Mouse (Mus musculus): ENCODE measurements at regions not wholly inside any gene's neighbourhood (a gene's known extent, or its start where the extent isn't known, plus 50 kb on each side); places are given as distances from the start of the nearest gene placed in this dataset.

- no peaks in the 10 kb centered on the region for H3K36me3 ChIP-seq
- H3K9ac ChIP-seq, result no peak overlapping the region
- 0 out of 2 replicates have a peak, but pooled peaks cover 4% of the 10 kb centered on the region for H3K4me1 ChIP-seq
- H3K4me3 ChIP-seq, result no peak overlapping the region
- no peak overlapping the region for H3K4me2 ChIP-seq
- WGBS (ENCODE audit: insufficient replicate concordance), result 61% methylated on average over 6 of the region's 6 CpGs
- no peak for ATAC-seq
- H3K27ac ChIP-seq, result no peak overlapping the region
- H3K27me3 ChIP-seq (replicated peaks), result peaks cover 5% of the 10 kb centered on the region; the same call in 1 of the 2 replicates
- H3K9me3 ChIP-seq (replicated peaks), result no peaks in the 10 kb centered on the region
These were observed 105.9 kb upstream of the 1700016C15Rik start for GRCm38 (mm10) chr1:177623735-177624134.

- Histone ChIP-seq H3K36me3 (no peaks in the 10 kb centered on the region), H3K4me3 (no peak overlapping the region), H3K9me3 (replicated peaks) (no peaks in the 10 kb centered on the region), H3K9ac (no peak overlapping the region), H3K27me3 (replicated peaks) (peaks cover 5% of the 10 kb centered on the region; the same call in 1 of the 2 replicates), H3K4me1 (0 out of 2 replicates have a peak, but pooled peaks cover 4% of the 10 kb centered on the region), H3K27ac (no peak overlapping the region), H3K4me2 (no peak overlapping the region)
- WGBS (ENCODE audit: insufficient replicate concordance), result 74% methylated on average over 4 of the region's 4 CpGs
- ATAC-seq, result no peak
These were observed 101.8 kb upstream of the 1700016C15Rik start for GRCm38 (mm10) chr1:177627814-177628213.

- WGBS (ENCODE audit: insufficient replicate concordance), result 73% methylated on average over 9 of the region's 9 CpGs
- H3K27ac ChIP-seq, result no peak overlapping the region
- ATAC-seq, result no peak
These were observed 95.5 kb upstream of the 1700016C15Rik start for GRCm38 (mm10) chr1:177633966-177634602.

GRCm38 (mm10) chr1:177637061-177637460 is 92.6 kb upstream of the 1700016C15Rik start:
- Histone ChIP-seq H3K9ac (no peak overlapping the region), H3K27ac (no peak overlapping the region), H3K4me3 (no peak overlapping the region), H3K9me3 (replicated peaks) (no peaks in the 10 kb centered on the region), H3K36me3 (no peaks in the 10 kb centered on the region), H3K4me2 (no peak overlapping the region), H3K27me3 (replicated peaks) (no peaks in the 10 kb centered on the region), H3K4me1 (no peaks in the 10 kb centered on the region)
- WGBS (ENCODE audit: insufficient replicate concordance), result 72% methylated on average over 9 of the region's 9 CpGs
- ATAC-seq, result no peak

More at GRCm38 (mm10) chr1:177633966-177634602, 95.5 kb upstream of the 1700016C15Rik start:
- Histone ChIP-seq H3K36me3 (no peaks in the 10 kb centered on the region), H3K27me3 (replicated peaks) (no peaks in the 10 kb centered on the region), H3K9ac (no peak overlapping the region), H3K4me2 (no peak overlapping the region), H3K4me1 (no peaks in the 10 kb centered on the region), H3K4me3 (no peak overlapping the region), H3K9me3 (replicated peaks) (no peaks in the 10 kb centered on the region)

DNA sequence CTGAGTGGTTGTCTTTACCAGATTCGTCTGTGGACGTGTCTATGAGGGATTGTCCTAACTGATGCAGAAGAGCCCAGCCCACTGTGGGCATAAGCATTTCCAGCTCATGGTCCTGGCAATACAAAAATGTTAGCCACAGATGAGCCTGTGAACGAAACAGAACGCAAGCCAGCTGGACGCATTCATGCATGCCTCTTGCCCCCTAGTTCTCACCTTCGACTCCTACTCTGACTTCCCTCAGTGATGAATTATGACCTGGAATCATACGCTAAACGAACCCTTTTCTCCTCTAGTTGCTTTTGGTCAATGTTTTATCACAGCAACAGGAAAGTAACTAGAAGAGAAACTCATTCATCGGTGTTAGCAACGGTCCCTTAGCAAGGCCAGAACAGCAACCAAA is 91.2 kb upstream of the 1700016C15Rik start:
- no peak for ATAC-seq
- Histone ChIP-seq H3K4me3 (no peak overlapping the region), H3K4me2 (no peak overlapping the region), H3K27ac (no peak overlapping the region), H3K9ac (no peak overlapping the region), H3K4me1 (no peaks in the 10 kb centered on the region), H3K36me3 (no peaks in the 10 kb centered on the region), H3K27me3 (replicated peaks) (no peaks in the 10 kb centered on the region), H3K9me3 (replicated peaks) (no peaks in the 10 kb centered on the region)
- WGBS (ENCODE audit: insufficient replicate concordance), result 74% methylated on average over 10 of the region's 10 CpGs

GRCm38 (mm10) chr1:177639931-177640846 is 89.4 kb upstream of the 1700016C15Rik start:
- H3K9ac ChIP-seq, result no peak overlapping the region
- H3K27me3 ChIP-seq (replicated peaks), result no peaks in the 10 kb centered on the region
- WGBS (ENCODE audit: insufficient replicate concordance), result 66% methylated on average over 20 of the region's 20 CpGs
- H3K4me1 ChIP-seq, result no peaks in the 10 kb centered on the region
- no peak overlapping the region for H3K4me2 ChIP-seq
- no peak for ATAC-seq
- no peak overlapping the region for H3K4me3 ChIP-seq
- H3K9me3 ChIP-seq (replicated peaks), result no peaks in the 10 kb centered on the region
- H3K36me3 ChIP-seq, result no peaks in the 10 kb centered on the region
- H3K27ac ChIP-seq, result no peak overlapping the region

GRCm38 (mm10) chr1:177642712-177643467 is 86.7 kb upstream of the 1700016C15Rik start:
- H3K4me2 ChIP-seq, result no peak overlapping the region
- H3K9me3 ChIP-seq (replicated peaks), result no peaks in the 10 kb centered on the region
- H3K27me3 ChIP-seq (replicated peaks), result no peaks in the 10 kb centered on the region
- H3K27ac ChIP-seq, result no peak overlapping the region
- no peaks in the 10 kb centered on the region for H3K4me1 ChIP-seq
- 71% methylated on average over 10 of the region's 10 CpGs for WGBS (ENCODE audit: insufficient replicate concordance)
- no peak overlapping the region for H3K9ac ChIP-seq
- ATAC-seq, result no peak
- H3K36me3 ChIP-seq, result no peaks in the 10 kb centered on the region
- H3K4me3 ChIP-seq, result no peak overlapping the region

DNA sequence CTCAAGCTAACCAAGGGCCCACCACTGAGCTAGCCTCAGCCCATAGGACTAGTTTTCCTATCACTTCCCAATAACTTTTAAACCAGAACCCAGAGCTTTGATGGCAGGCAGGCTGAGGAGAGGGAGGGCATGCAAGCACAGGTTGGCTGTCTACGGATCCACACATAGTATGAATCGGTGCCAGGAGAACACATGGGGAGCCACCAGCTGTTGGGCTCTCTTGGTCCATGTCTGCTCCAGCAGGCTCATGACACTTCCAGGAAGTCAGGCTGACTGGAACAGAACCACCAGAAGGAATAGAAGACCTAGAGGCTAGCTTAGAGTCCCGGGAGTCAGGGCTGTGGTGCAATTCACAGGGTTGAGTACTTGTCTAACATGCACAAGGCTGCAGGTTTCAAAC is 86.0 kb upstream of the 1700016C15Rik start:
- no peak overlapping the region for H3K4me3 ChIP-seq
- 78% methylated on average over 3 of the region's 3 CpGs for WGBS (ENCODE audit: insufficient replicate concordance)
- no peak overlapping the region for H3K9ac ChIP-seq
- no peak overlapping the region for H3K27ac ChIP-seq
- H3K4me2 ChIP-seq, result no peak overlapping the region
- no peaks in the 10 kb centered on the region for H3K9me3 ChIP-seq (replicated peaks)
- no peaks in the 10 kb centered on the region for H3K4me1 ChIP-seq
- no peaks in the 10 kb centered on the region for H3K27me3 ChIP-seq (replicated peaks)
- no peak for ATAC-seq
- no peaks in the 10 kb centered on the region for H3K36me3 ChIP-seq

DNA sequence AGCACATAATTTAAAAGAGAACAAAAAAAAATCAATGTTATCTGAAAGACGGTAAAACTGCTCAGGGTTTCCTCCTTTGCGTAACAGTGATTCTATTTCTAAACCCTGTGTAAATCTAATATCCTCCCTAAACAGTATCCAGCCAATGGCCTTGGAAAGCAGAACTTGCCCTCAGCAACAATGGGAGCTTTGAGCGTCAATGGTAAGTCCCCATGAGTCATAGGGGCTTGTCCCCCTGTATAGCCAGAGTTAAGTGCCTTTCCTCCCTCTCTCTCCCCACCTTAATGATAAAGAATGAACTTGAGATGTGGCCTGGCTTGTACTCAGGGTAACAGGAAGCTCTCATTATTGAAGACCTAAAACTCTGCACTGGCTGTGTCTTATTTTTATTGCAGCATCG is 85.4 kb upstream of the 1700016C15Rik start:
- no peak overlapping the region for H3K4me2 ChIP-seq
- no peaks in the 10 kb centered on the region for H3K36me3 ChIP-seq
- ATAC-seq, result no peak
- H3K27me3 ChIP-seq (replicated peaks), result no peaks in the 10 kb centered on the region
- WGBS (ENCODE audit: insufficient replicate concordance), result 60% methylated on average over 4 of the region's 4 CpGs
- no peaks in the 10 kb centered on the region for H3K9me3 ChIP-seq (replicated peaks)
- H3K4me3 ChIP-seq, result no peak overlapping the region
- H3K27ac ChIP-seq, result no peak overlapping the region
- no peaks in the 10 kb centered on the region for H3K4me1 ChIP-seq
- no peak overlapping the region for H3K9ac ChIP-seq

- no peaks in the 10 kb centered on the region for H3K27me3 ChIP-seq (replicated peaks)
- H3K4me2 ChIP-seq, result no peak overlapping the region
- no peak for ATAC-seq
- no peaks in the 10 kb centered on the region for H3K4me1 ChIP-seq
- H3K9ac ChIP-seq, result no peak overlapping the region
- 69% methylated on average over 4 of the region's 4 CpGs for WGBS (ENCODE audit: insufficient replicate concordance)
- no peak overlapping the region for H3K27ac ChIP-seq
- H3K4me3 ChIP-seq, result no peak overlapping the region
- no peaks in the 10 kb centered on the region for H3K9me3 ChIP-seq (replicated peaks)
- no peaks in the 10 kb centered on the region for H3K36me3 ChIP-seq
These were observed 84.3 kb upstream of the 1700016C15Rik start for GRCm38 (mm10) chr1:177645327-177645726.

- Histone ChIP-seq H3K9ac (no peak overlapping the region), H3K9me3 (replicated peaks) (no peaks in the 10 kb centered on the region), H3K4me3 (no peak overlapping the region), H3K27ac (no peak overlapping the region), H3K36me3 (no peaks in the 10 kb centered on the region), H3K4me2 (no peak overlapping the region), H3K4me1 (no peaks in the 10 kb centered on the region), H3K27me3 (replicated peaks) (no peaks in the 10 kb centered on the region)
- WGBS (ENCODE audit: insufficient replicate concordance), result 77% methylated on average over 5 of the region's 5 CpGs
- no peak for ATAC-seq
These were observed 83.6 kb upstream of the 1700016C15Rik start for GRCm38 (mm10) chr1:177645897-177646535.
